Mouse (Mus musculus) MEL (cell line): ENCODE measurements around the gene Haghl. TPM values are rescaled to one million over a fixed set of nuclear protein-coding genes. Genes with fewer than 3 reads are reported as not detected.

Source experiments
- DNase-seq: peaks from one replicate; pipeline ENCODE4 v3.0.0; 2011; ENCODE audit warnings: low read depth, low spot score
- H3K27ac ChIP-seq: 2 replicates; pipeline ENCODE4 v1.5.1; 2012; ENCODE audit warnings: low read depth, mild to moderate bottlenecking, control low read depth, low read length, moderate library complexity; ENCODE audit not compliant: control insufficient read depth
- H3K27me3 ChIP-seq, 2 experiments: fragments of 150-350 bp in 1 of 2; sonication (generic) in 1 of 2; 2 replicates each; pipeline ENCODE4 v1.6.1; 2012; ENCODE audit warnings: low read length in 2 of 2, mild to moderate bottlenecking in 2 of 2, improper control_type of control experiment in 1 of 2, moderate library complexity in 1 of 2; ENCODE audit not compliant: insufficient read depth in 2 of 2, control insufficient read depth in 1 of 2
- H3K36me3 ChIP-seq, 2 experiments: 2 replicates each; pipeline ENCODE4 v1.6.1; 2012 to 2014; ENCODE audit warnings: low read length in 2 of 2, improper control_type of control experiment in 1 of 2, inconsistent platforms in 1 of 2, mild to moderate bottlenecking in 1 of 2; ENCODE audit not compliant: insufficient read depth in 2 of 2, control insufficient read depth in 1 of 2
- H3K4me1 ChIP-seq, 2 experiments: fragments of 150-350 bp in 1 of 2; sonication (generic) in 1 of 2; 2 replicates each; pipeline ENCODE4 v1.6.1; 2012; ENCODE audit warnings: low read length in 2 of 2, improper control_type of control experiment in 1 of 2, mild to moderate bottlenecking in 1 of 2; ENCODE audit not compliant: insufficient read depth in 2 of 2, control insufficient read depth in 1 of 2
- H3K4me3 ChIP-seq, 2 experiments: fragments of 150-350 bp in 1 of 2; sonication (generic) in 1 of 2; 2 replicates each; pipeline ENCODE4 v1.5.1; 2012; ENCODE audit warnings: low read depth in 2 of 2, low read length in 2 of 2, mild to moderate bottlenecking in 2 of 2, moderate library complexity in 2 of 2, control low read depth in 1 of 2, improper control_type of control experiment in 1 of 2; ENCODE audit not compliant: control insufficient read depth in 1 of 2, insufficient read depth in 1 of 2
- H3K79me2 ChIP-seq: 2 replicates; pipeline ENCODE4 v1.6.1; 2012; ENCODE audit warnings: mild to moderate bottlenecking, low read length, moderate library complexity; ENCODE audit not compliant: control insufficient read depth, poor library complexity, insufficient read depth
- H3K9ac ChIP-seq: 2 replicates; pipeline ENCODE4 v1.6.1; 2012; ENCODE audit warnings: low read depth, mild to moderate bottlenecking, control low read depth, low read length, moderate library complexity; ENCODE audit not compliant: control insufficient read depth, poor library complexity, severe bottlenecking
- H3K9me3 ChIP-seq: fragments of 150-350 bp; sonication (generic); replicated peaks from 2 replicates; pipeline ENCODE4 v1.6.1; 2012; ENCODE audit warnings: mild to moderate bottlenecking, low read length, improper control_type of control experiment, moderate library complexity; ENCODE audit not compliant: insufficient read depth
- BHLHE40 ChIP-seq: IDR thresholded peaks from 2 replicates; pipeline ENCODE4 v1.6.1; 2012; ENCODE audit warnings: low read depth, mild to moderate bottlenecking, inconsistent platforms, low read length, improper control_type of control experiment, borderline replicate concordance
- CTCF ChIP-seq, 3 experiments: IDR thresholded peaks in 2 of 3; conservative IDR thresholded peaks in 1 of 3; 2 replicates each; pipeline ENCODE4 v1.5.1; 2011 to 2012; ENCODE audit warnings: low read length in 3 of 3, low read depth in 2 of 3, mild to moderate bottlenecking in 2 of 3, improper control_type of control experiment in 1 of 3, inconsistent platforms in 1 of 3, mixed read lengths in 1 of 3, moderate library complexity in 1 of 3; ENCODE audit not compliant: control insufficient read depth in 1 of 3, insufficient read depth in 1 of 3, poor library complexity in 1 of 3, severe bottlenecking in 1 of 3
- E2F4 ChIP-seq: IDR thresholded peaks from 2 replicates; pipeline ENCODE4 v1.6.1; 2011; ENCODE audit warnings: low read depth, low read length, improper control_type of control experiment, borderline replicate concordance
- ELF1 ChIP-seq: IDR thresholded peaks from 2 replicates; pipeline ENCODE4 v1.6.1; 2014; ENCODE audit warnings: low read depth, mild to moderate bottlenecking, inconsistent platforms, low read length, improper control_type of control experiment, moderate library complexity
- EP300 ChIP-seq, 2 experiments: IDR thresholded peaks; 2 replicates each; pipeline ENCODE4 v1.6.1; 2011; ENCODE audit warnings: improper control_type of control experiment in 2 of 2, low read length in 2 of 2, low read depth in 1 of 2, mild to moderate bottlenecking in 1 of 2
- ETS1 ChIP-seq: IDR thresholded peaks from 2 replicates; pipeline ENCODE4 v1.6.1; 2012; ENCODE audit warnings: low read depth, mild to moderate bottlenecking, inconsistent platforms, low read length, improper control_type of control experiment, moderate library complexity
- GABPA ChIP-seq: IDR thresholded peaks from 2 replicates; pipeline ENCODE4 v1.6.1; 2012; ENCODE audit warnings: low read depth, mild to moderate bottlenecking, inconsistent platforms, low read length, improper control_type of control experiment, moderate library complexity
- HCFC1 ChIP-seq: IDR thresholded peaks from 2 replicates; pipeline ENCODE4 v1.6.1; 2012; ENCODE audit warnings: low read depth, mild to moderate bottlenecking, inconsistent platforms, low read length, improper control_type of control experiment, moderate library complexity
- JUND ChIP-seq: IDR thresholded peaks from 2 replicates; pipeline ENCODE4 v1.6.1; 2011; ENCODE audit warnings: low read depth, mild to moderate bottlenecking, improper control_type of control experiment, low read length
- MEF2A ChIP-seq: IDR thresholded peaks from 2 replicates; pipeline ENCODE4 v1.6.1; 2014; ENCODE audit warnings: low read depth, mild to moderate bottlenecking, inconsistent platforms, low read length, improper control_type of control experiment; ENCODE audit not compliant: poor library complexity, insufficient replicate concordance, severe bottlenecking; ENCODE audit errors: extremely low read depth
- MXI1 ChIP-seq: IDR thresholded peaks from 2 replicates; pipeline ENCODE4 v1.6.1; 2011; ENCODE audit warnings: mild to moderate bottlenecking, low read depth, low read length, improper control_type of control experiment
- NRF1 ChIP-seq: IDR thresholded peaks from 2 replicates; pipeline ENCODE4 v1.6.1; 2014; ENCODE audit warnings: low read depth, mild to moderate bottlenecking, inconsistent platforms, low read length, improper control_type of control experiment, moderate library complexity; ENCODE audit not compliant: poor library complexity, insufficient read depth, severe bottlenecking
- POLR2AphosphoS2 ChIP-seq: IDR thresholded peaks from 2 replicates; pipeline ENCODE4 v1.6.1; 2011; ENCODE audit warnings: low read length, improper control_type of control experiment
- POLR2AphosphoS5 ChIP-seq: IDR thresholded peaks from 2 replicates; pipeline ENCODE4 v1.6.1; 2012; ENCODE audit warnings: low read depth, borderline replicate concordance, mild to moderate bottlenecking, inconsistent platforms, low read length, moderate library complexity, mixed read lengths
- SIN3A ChIP-seq: IDR thresholded peaks from 2 replicates; pipeline ENCODE4 v1.6.1; 2012; ENCODE audit warnings: low read length, improper control_type of control experiment, inconsistent platforms
- SMC3 ChIP-seq: IDR thresholded peaks from 2 replicates; pipeline ENCODE4 v1.6.1; 2011; ENCODE audit warnings: low read depth, low read length, improper control_type of control experiment
- TAL1 ChIP-seq: IDR thresholded peaks from 2 replicates; pipeline ENCODE4 v1.6.1; 2012; ENCODE audit warnings: mild to moderate bottlenecking, inconsistent platforms, low read length, moderate library complexity, mixed read lengths
- UBTF ChIP-seq: IDR thresholded peaks from 2 replicates; pipeline ENCODE4 v1.6.1; 2012; ENCODE audit warnings: low read depth, mild to moderate bottlenecking, inconsistent platforms, low read length, improper control_type of control experiment, moderate library complexity, borderline replicate concordance; ENCODE audit not compliant: insufficient read depth
- USF2 ChIP-seq, 2 experiments: IDR thresholded peaks; 2 replicates each; pipeline ENCODE4 v1.6.1; 2011 to 2012; ENCODE audit warnings: improper control_type of control experiment in 2 of 2, low read length in 2 of 2, borderline replicate concordance in 1 of 2, inconsistent platforms in 1 of 2, low read depth in 1 of 2, mild to moderate bottlenecking in 1 of 2; ENCODE audit not compliant: insufficient read depth in 1 of 2
- ZC3H11A ChIP-seq: IDR thresholded peaks from 2 replicates; pipeline ENCODE4 v1.6.1; 2012; ENCODE audit warnings: low read depth, mild to moderate bottlenecking, inconsistent platforms, low read length, improper control_type of control experiment
- ZKSCAN1 ChIP-seq: IDR thresholded peaks from 2 replicates; pipeline ENCODE4 v1.6.1; 2012; ENCODE audit warnings: low read depth, mild to moderate bottlenecking, inconsistent platforms, low read length, improper control_type of control experiment, moderate library complexity
- ZMIZ1 ChIP-seq: IDR thresholded peaks from 2 replicates; pipeline ENCODE4 v1.6.1; 2012; ENCODE audit warnings: low read depth, mild to moderate bottlenecking, inconsistent platforms, low read length, improper control_type of control experiment, moderate library complexity
- polyA plus RNA-seq, 2 experiments: library from polyadenylated mRNA; stranded (reverse) in 1 of 2; unstranded in 1 of 2; fragments of >175 nt in 1 of 2; fragments of >200 nt in 1 of 2; gene quantifications; 2 replicates each; pipeline versions ENCODE4 v1.2.1 to v1.2.4; 2012; ENCODE audit warnings: low replicate concordance in 2 of 2, low read depth in 1 of 2; ENCODE audit not compliant: insufficient read length in 2 of 2, insufficient read depth in 1 of 2, missing spikeins in 1 of 2
- total RNA-seq: library from RNA; depleted of rRNA; stranded (reverse); fragments of 300-350 nt; gene quantifications from 2 replicates; pipeline ENCODE4 v1.2.3, GENCODE M21; 2012

Haghl gene
- total and polyA plus RNA-seq, 3 experiments, result 10.7 to 13.2 TPM; not detected in 1

DNA sequence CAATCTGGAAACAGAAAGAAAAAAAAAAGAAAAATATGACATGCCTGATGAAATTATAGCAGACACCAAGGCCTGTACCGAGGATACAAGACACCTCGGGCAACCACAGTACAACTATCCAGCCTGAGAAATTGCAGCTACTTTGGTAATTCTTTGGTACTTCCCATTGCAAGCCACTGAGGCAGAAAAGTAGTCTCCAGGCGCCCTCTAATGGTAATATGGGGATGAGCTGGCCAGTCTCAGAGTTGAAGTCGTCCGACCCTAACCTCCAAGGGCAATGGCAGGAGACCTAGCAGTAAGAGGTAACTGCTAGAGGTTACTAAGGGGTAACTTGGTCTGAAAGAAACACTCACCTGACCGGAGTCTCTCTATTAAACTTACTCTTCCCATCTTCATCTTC lies 15.6 kb upstream of the Haghl start:
- Histone ChIP-seq H3K4me1 (peaks cover 0 to 7% of the 10 kb centered on the region in 2 experiments; a peak in 1 of 4 replicates), H3K9ac (0 out of 2 replicates have a peak overlapping the region, but pooled peaks have one; percentile 20), H3K27me3 (peaks cover 3 to 5% of the 10 kb centered on the region in 2 experiments; a peak in 1 of 4 replicates), H3K27ac (no peak overlapping the region), H3K4me3 (no peak overlapping the region), H3K9me3 (no peaks in the 10 kb centered on the region), H3K36me3 (peaks cover 0 to 4% of the 10 kb centered on the region in 2 experiments; a peak in 1 of 4 replicates), H3K79me2 (peaks cover 8% of the 10 kb centered on the region)
- DNase-seq, result peak; percentile 86
- TF ChIP-seq E2F4 (no peak), POLR2AphosphoS2 (no peak), MXI1 (0 out of 2 replicates have a peak, but pooled peaks have one; percentile 48), MEF2A (no peak), TAL1 (no peak), ZMIZ1 (no peak), SIN3A (peak; percentile 75; the same call in 1 of the 2 replicates), ETS1 (no peak), CTCF (IDR thresholded peaks at IDR 0.05 in 2 of 3, conservative IDR thresholded peaks at IDR 0.05 in 1 of 3; ENCODE audit: control insufficient read depth in 1 of 3, insufficient read depth in 1 of 3, low read depth in 2 of 3, low read length in 3 of 3, poor library complexity in 1 of 3, severe bottlenecking in 1 of 3) (peak in 2 of 3 experiments; percentile 85 to 89), GABPA (no peak), USF2 (IDR thresholded peaks at IDR 0.05; ENCODE audit: borderline replicate concordance in 1 of 2, insufficient read depth in 1 of 2, low read depth in 1 of 2, low read length in 2 of 2) (no peak), UBTF (no peak), EP300 (IDR thresholded peaks at IDR 0.05; ENCODE audit: low read depth in 1 of 2, low read length in 2 of 2) (no peak), POLR2AphosphoS5 (no peak), SMC3 (peak; percentile 92), JUND (no peak), ZKSCAN1 (no peak), HCFC1 (peak; percentile 63), ZC3H11A (peak; percentile 95), NRF1 (0 out of 2 replicates have a peak, but pooled peaks have one; percentile 22), ELF1 (peak; percentile 67), BHLHE40 (peak; percentile 42; the same call in 1 of the 2 replicates)
